Mouse (Mus musculus): Measurements from ENCODE around the gene Hmgb2. TPM values are rescaled to one million over a fixed set of nuclear protein-coding genes. Genes with fewer than 3 reads are reported as not detected.
A peak's percentile ranks its signal among the peaks of the same experiment; 100 is the strongest.
"Not testable (repeated sequence)": the region's sequence is repeated elsewhere in the genome, so short reads cannot be mapped to it uniquely, and the experiment has no call there.

Gene Hmgb2
- polyA plus RNA-seq, 1 experiment from 2014 or later: 225 TPM

- peak overlapping the region; percentile 99 for H3K27ac ChIP-seq (replicated peaks)
- H3K4me2 ChIP-seq (replicated peaks): peak overlapping the region; percentile 83
- WGBS: under 1% methylated on average over 25 of the region's 25 CpGs
- H3K4me3 ChIP-seq: peak overlapping the region; percentile 98
- peaks cover 13% of the 10 kb centered on the region for H3K4me1 ChIP-seq
- no peaks in the 10 kb centered on the region for H3K27me3 ChIP-seq
- peak; percentile 44 for ATAC-seq (replicated peaks)
- no peaks in the 10 kb centered on the region for H3K36me3 ChIP-seq
- H3K9ac ChIP-seq (replicated peaks): peak overlapping the region; percentile 55
- H3K9me3 ChIP-seq: no peaks in the 10 kb centered on the region
Measured at GRCm38 (mm10) chr8:57488312-57488765, 23.4 kb upstream of the Hmgb2 start.

- H3K36me3 ChIP-seq: no peaks in the 10 kb centered on the region
- H3K27me3 ChIP-seq: no peaks in the 10 kb centered on the region
- no peak overlapping the region for H3K4me2 ChIP-seq (replicated peaks)
- ATAC-seq (replicated peaks): no peak
- H3K27ac ChIP-seq (replicated peaks): no peak overlapping the region
- H3K9ac ChIP-seq (replicated peaks): no peak overlapping the region
- H3K4me3 ChIP-seq: no peak overlapping the region
- H3K9me3 ChIP-seq: no peaks in the 10 kb centered on the region
- H3K4me1 ChIP-seq: peaks cover 13% of the 10 kb centered on the region
- 100% methylated on average over 1 of the region's 1 CpGs for WGBS
Measured at GRCm38 (mm10) chr8:57489366-57489765, 22.3 kb upstream of the Hmgb2 start.

GRCm38 (mm10) chr8:57489896-57490295 lies 21.8 kb upstream of the Hmgb2 start:
- Histone ChIP-seq H3K27me3 (no peaks in the 10 kb centered on the region), H3K4me3 (no peak overlapping the region), H3K4me1 (peaks cover 13% of the 10 kb centered on the region), H3K9ac (replicated peaks) (no peak overlapping the region), H3K4me2 (replicated peaks) (no peak overlapping the region), H3K9me3 (no peaks in the 10 kb centered on the region), H3K36me3 (no peaks in the 10 kb centered on the region), H3K27ac (replicated peaks) (no peak overlapping the region)
- ATAC-seq (replicated peaks): no peak

- Histone ChIP-seq H3K9ac (replicated peaks) (no peak overlapping the region), H3K36me3 (no peaks in the 10 kb centered on the region), H3K4me3 (no peak overlapping the region), H3K9me3 (no peaks in the 10 kb centered on the region), H3K27me3 (no peaks in the 10 kb centered on the region), H3K27ac (replicated peaks) (no peak overlapping the region), H3K4me1 (peaks cover 3% of the 10 kb centered on the region; the same call in 1 of the 2 replicates), H3K4me2 (replicated peaks) (no peak overlapping the region)
- WGBS: 90% methylated on average over 4 of the region's 4 CpGs
- ATAC-seq (replicated peaks): no peak
Measured at GRCm38 (mm10) chr8:57491873-57492272, 19.8 kb upstream of the Hmgb2 start.

DNA sequence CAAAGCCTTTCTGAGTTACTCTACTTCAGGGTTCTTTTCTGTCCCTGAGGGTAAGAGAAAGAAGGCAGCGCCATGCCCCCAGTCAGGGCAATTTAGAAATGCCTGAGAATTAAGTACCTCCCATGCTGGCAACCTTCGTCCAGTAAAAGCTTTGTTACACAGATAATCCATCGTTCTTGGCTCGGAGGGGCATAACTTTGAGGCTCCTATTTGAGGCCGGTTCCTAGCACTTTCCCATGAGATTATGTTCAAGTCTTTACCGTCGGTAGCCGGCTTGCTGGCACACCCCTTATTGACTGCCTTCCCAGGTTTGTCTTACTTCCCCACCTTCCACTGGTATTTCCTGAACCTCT lies 13.2 kb upstream of the Hmgb2 start:
- H3K4me1 ChIP-seq: peaks cover 13% of the 10 kb centered on the region
- peak overlapping the region; percentile 15 for H3K4me3 ChIP-seq
- H3K36me3 ChIP-seq: no peaks in the 10 kb centered on the region
- peak overlapping the region; percentile 34 for H3K4me2 ChIP-seq (replicated peaks)
- H3K27ac ChIP-seq (replicated peaks): peak overlapping the region; percentile 59
- H3K9me3 ChIP-seq: no peaks in the 10 kb centered on the region
- no peak overlapping the region for H3K9ac ChIP-seq (replicated peaks)
- peak; percentile 54 for ATAC-seq (replicated peaks)
- no peaks in the 10 kb centered on the region for H3K27me3 ChIP-seq
- 13% methylated on average over 8 of the region's 8 CpGs for WGBS

- peak overlapping the region; percentile 34 for H3K4me2 ChIP-seq (replicated peaks)
- H3K27ac ChIP-seq (replicated peaks): peak overlapping the region; percentile 59; the same call in 1 of the 2 replicates
- peaks cover 13% of the 10 kb centered on the region for H3K4me1 ChIP-seq
- WGBS: 17% methylated on average over 17 of the region's 17 CpGs
- ATAC-seq (replicated peaks): peak; percentile 74
- H3K27me3 ChIP-seq: no peaks in the 10 kb centered on the region
- no peak overlapping the region for H3K9ac ChIP-seq (replicated peaks)
- no peaks in the 10 kb centered on the region for H3K36me3 ChIP-seq
- no peaks in the 10 kb centered on the region for H3K9me3 ChIP-seq
- peak overlapping the region; percentile 15 for H3K4me3 ChIP-seq
Measured at GRCm38 (mm10) chr8:57498847-57499511, 12.7 kb upstream of the Hmgb2 start.

GRCm38 (mm10) chr8:57503641-57504040 lies 8.1 kb upstream of the Hmgb2 start:
- peak; percentile 29; the same call in 1 of the 2 replicates for ATAC-seq (replicated peaks)

DNA sequence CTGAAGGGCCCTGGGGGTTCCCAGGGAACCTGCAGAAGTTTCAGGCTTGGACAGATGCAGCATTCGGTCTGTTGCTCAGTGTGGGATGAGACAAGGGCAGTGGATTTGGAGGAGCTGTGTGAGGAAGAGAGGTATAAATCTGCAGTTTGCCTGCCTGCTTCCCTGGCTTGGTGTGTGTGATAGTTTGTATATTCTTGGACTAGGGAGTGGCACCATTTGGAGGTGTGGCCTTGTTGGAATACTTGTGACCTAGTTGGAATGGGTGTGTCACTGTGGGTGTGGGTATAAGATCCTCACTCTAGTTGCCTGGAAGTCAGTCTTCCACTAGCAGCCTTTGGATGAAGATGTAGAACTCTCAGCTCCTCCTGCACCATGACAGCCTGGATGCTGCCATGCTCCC lies 6.2 kb upstream of the Hmgb2 start:
- not testable (repeated sequence) for H3K9me3 ChIP-seq; H3K4me1 ChIP-seq; H3K9ac ChIP-seq (replicated peaks); H3K4me2 ChIP-seq (replicated peaks); H3K27me3 ChIP-seq; H3K36me3 ChIP-seq; H3K4me3 ChIP-seq; H3K27ac ChIP-seq (replicated peaks); ATAC-seq (replicated peaks)
- 86% methylated on average over 1 of the region's 1 CpGs for WGBS

More at GRCm38 (mm10) chr8:57503641-57504040, 8.1 kb upstream of the Hmgb2 start:
- Histone ChIP-seq H3K4me3 (no peak overlapping the region), H3K9ac (replicated peaks) (no peak overlapping the region), H3K27me3 (no peaks in the 10 kb centered on the region), H3K9me3 (no peaks in the 10 kb centered on the region), H3K4me1 (peaks cover 8% of the 10 kb centered on the region), H3K36me3 (no peaks in the 10 kb centered on the region), H3K4me2 (replicated peaks) (no peak overlapping the region), H3K27ac (replicated peaks) (no peak overlapping the region)
- 49% methylated on average over 5 of the region's 5 CpGs for WGBS

- no peak overlapping the region for H3K27ac ChIP-seq (replicated peaks)
- no peak overlapping the region for H3K4me2 ChIP-seq (replicated peaks)
- H3K27me3 ChIP-seq: no peaks in the 10 kb centered on the region
- no peaks in the 10 kb centered on the region for H3K36me3 ChIP-seq
- ATAC-seq (replicated peaks): no peak
- H3K4me3 ChIP-seq: no peak overlapping the region
- WGBS: 90% methylated on average over 4 of the region's 4 CpGs
- H3K4me1 ChIP-seq: 0 out of 2 replicates have a peak, but pooled peaks cover 8% of the 10 kb centered on the region
- H3K9me3 ChIP-seq: no peaks in the 10 kb centered on the region
- H3K9ac ChIP-seq (replicated peaks): no peak overlapping the region
Measured at GRCm38 (mm10) chr8:57507556-57508063, 4.1 kb upstream of the Hmgb2 start.

GRCm38 (mm10) chr8:57508657-57509056 lies 3.0 kb upstream of the Hmgb2 start:
- WGBS: 89% methylated on average over 4 of the region's 4 CpGs
- no peaks in the 10 kb centered on the region for H3K27me3 ChIP-seq
- H3K9ac ChIP-seq (replicated peaks): no peak overlapping the region
- peaks cover 10% of the 10 kb centered on the region for H3K4me1 ChIP-seq
- H3K4me3 ChIP-seq: no peak overlapping the region
- H3K27ac ChIP-seq (replicated peaks): no peak overlapping the region
- ATAC-seq (replicated peaks): no peak
- H3K9me3 ChIP-seq: no peaks in the 10 kb centered on the region
- H3K4me2 ChIP-seq (replicated peaks): no peak overlapping the region
- no peaks in the 10 kb centered on the region for H3K36me3 ChIP-seq

GRCm38 (mm10) chr8:57510791-57511315 lies 854 bp upstream of the Hmgb2 start:
- H3K4me1 ChIP-seq: peaks cover 12% of the 10 kb centered on the region
- no peaks in the 10 kb centered on the region for H3K36me3 ChIP-seq
- H3K27me3 ChIP-seq: no peaks in the 10 kb centered on the region
- 1% methylated on average over 31 of the region's 31 CpGs for WGBS
- no peaks in the 10 kb centered on the region for H3K9me3 ChIP-seq
- H3K27ac ChIP-seq (replicated peaks): peak overlapping the region; percentile 79
- peak overlapping the region; percentile 70 for H3K9ac ChIP-seq (replicated peaks)
- peak overlapping the region; percentile 75 for H3K4me3 ChIP-seq
- peak overlapping the region; percentile 98 for H3K4me2 ChIP-seq (replicated peaks)
- ATAC-seq (replicated peaks): no peak

- ATAC-seq (replicated peaks): peak; percentile 59
- Histone ChIP-seq H3K4me2 (replicated peaks) (peak overlapping the region; percentile 98), H3K4me1 (peaks cover 12% of the 10 kb centered on the region), H3K9me3 (no peaks in the 10 kb centered on the region), H3K4me3 (peak overlapping the region; percentile 75), H3K27ac (replicated peaks) (peak overlapping the region; percentile 99), H3K9ac (replicated peaks) (peak overlapping the region; percentile 89), H3K36me3 (0 out of 2 replicates have a peak, but pooled peaks cover 1% of the 10 kb centered on the region), H3K27me3 (no peaks in the 10 kb centered on the region)
- under 1% methylated on average over 54 of the region's 96 CpGs for WGBS
Measured at GRCm38 (mm10) chr8:57512141-57513056, 692 bp downstream of the Hmgb2 start.

All from forebrain, embryonic 15.5 days (tissue).